Mouse (Mus musculus) cerebellum, adult 2 months (tissue): ENCODE results near the gene Fyn.

Source experiments
- CTCF ChIP-seq: fragments of 200-500 bp; IDR thresholded peaks from 2 replicates; pipeline ENCODE4 v1.5.1; 2011; ENCODE audit warnings: low read depth, mild to moderate bottlenecking, control low read depth, low read length, moderate library complexity, borderline replicate concordance; ENCODE audit not compliant: insufficient read depth
- POLR2A ChIP-seq: fragments of 200-500 bp; IDR thresholded peaks from 2 replicates; pipeline ENCODE4 v1.6.1; 2011; ENCODE audit warnings: low read length, control low read depth, borderline replicate concordance; ENCODE audit not compliant: insufficient read depth

DNA sequence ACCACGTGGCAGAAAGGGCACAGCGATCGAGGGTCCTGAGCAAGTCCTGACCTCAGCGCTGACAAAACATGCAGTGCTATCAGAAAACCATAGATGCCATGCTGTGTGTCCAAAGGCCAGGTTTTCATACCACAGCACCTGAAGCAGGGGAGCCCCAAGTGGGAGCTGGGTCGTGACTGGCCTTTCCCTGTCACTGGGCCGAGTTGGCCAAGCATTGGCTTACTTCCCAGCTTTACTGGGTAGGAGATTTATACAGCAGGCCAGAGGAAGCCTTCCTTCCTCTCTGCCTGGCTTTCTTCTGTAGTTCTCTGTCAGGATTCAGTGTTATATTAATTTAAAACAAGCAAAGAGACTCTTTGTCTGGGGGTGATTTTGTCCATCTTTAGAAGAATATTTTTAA lies 35.1 kb downstream of the Fyn start:
- TF ChIP-seq CTCF (no peak), POLR2A (no peak)
